Mouse (Mus musculus): ENCODE measurements around the gene Errfi1. TPM values are rescaled to one million over a fixed set of nuclear protein-coding genes. Genes with fewer than 3 reads are reported as not detected.
"Not testable (repeated sequence)": the region's sequence is repeated elsewhere in the genome, so short reads cannot be mapped to it uniquely, and the experiment has no call there.

Gene Errfi1
- total RNA-seq, 2 experiments from 2014 or later, result 32.3 to 159 TPM

- no peak for DNase-seq
Observed at GRCm38 (mm10) chr4:150879631-150880030, 25.9 kb downstream of the Errfi1 start.

GRCm38 (mm10) chr4:150880364-150880763 is 26.6 kb downstream of the Errfi1 start:
- no peak for DNase-seq

GRCm38 (mm10) chr4:150882632-150883031 is 28.9 kb downstream of the Errfi1 start:
- DNase-seq, result no peak

GRCm38 (mm10) chr4:150887903-150888302 is 34.2 kb downstream of the Errfi1 start:
- DNase-seq, result no peak

GRCm38 (mm10) chr4:150888492-150888891 is 34.8 kb downstream of the Errfi1 start:
- DNase-seq, result no peak

- no peak for DNase-seq
Observed at GRCm38 (mm10) chr4:150889273-150889954, 35.7 kb downstream of the Errfi1 start.

- DNase-seq, result no peak
Observed at GRCm38 (mm10) chr4:150889955-150890315, 36.2 kb downstream of the Errfi1 start.

- no peak for DNase-seq
Observed at GRCm38 (mm10) chr4:150891308-150891707, 37.6 kb downstream of the Errfi1 start.

GRCm38 (mm10) chr4:150894718-150895501 is 41.2 kb downstream of the Errfi1 start:
- DNase-seq, result no peak

- DNase-seq, result no peak
Observed at GRCm38 (mm10) chr4:150896896-150897624, 43.3 kb downstream of the Errfi1 start.

- peak; percentile 90 for DNase-seq
Observed at GRCm38 (mm10) chr4:150898716-150899365, 45.1 kb downstream of the Errfi1 start.

- DNase-seq, result no peak
Observed at GRCm38 (mm10) chr4:150900486-150900885, 46.8 kb downstream of the Errfi1 start.

- DNase-seq, result peak; percentile 87
Observed at GRCm38 (mm10) chr4:150901651-150902050, 47.9 kb downstream of the Errfi1 start.

- DNase-seq, result no peak
Observed at GRCm38 (mm10) chr4:150902062-150902461, 48.3 kb downstream of the Errfi1 start.

GRCm38 (mm10) chr4:150903091-150903742 is 49.5 kb downstream of the Errfi1 start:
- DNase-seq, result no peak

GRCm38 (mm10) chr4:150907099-150907498 is 53.4 kb downstream of the Errfi1 start:
- DNase-seq, result no peak

- not testable (repeated sequence) for DNase-seq
Observed at GRCm38 (mm10) chr4:150908512-150908911, 54.8 kb downstream of the Errfi1 start.

GRCm38 (mm10) chr4:150909451-150910156 is 55.9 kb downstream of the Errfi1 start:
- DNase-seq, result peak; percentile 100

GRCm38 (mm10) chr4:150910164-150910951 is 56.6 kb downstream of the Errfi1 start:
- no peak for DNase-seq

- no peak for DNase-seq
Observed at GRCm38 (mm10) chr4:150913743-150914142, 60.0 kb downstream of the Errfi1 start.
